Mouse (Mus musculus) v-Abl transformed pro-B cells (cell line): ENCODE measurements around the gene Cracr2b.

Source experiments
- in situ Hi-C, 2 experiments: fragments of 400-800 bp; cut with MboI; formaldehyde crosslinking; loops; one replicate each; pipeline ENCODE4 v1.15.1; 2025; ENCODE audit not compliant: unreplicated experiment in 2 of 2

Gene Cracr2b

DNA sequence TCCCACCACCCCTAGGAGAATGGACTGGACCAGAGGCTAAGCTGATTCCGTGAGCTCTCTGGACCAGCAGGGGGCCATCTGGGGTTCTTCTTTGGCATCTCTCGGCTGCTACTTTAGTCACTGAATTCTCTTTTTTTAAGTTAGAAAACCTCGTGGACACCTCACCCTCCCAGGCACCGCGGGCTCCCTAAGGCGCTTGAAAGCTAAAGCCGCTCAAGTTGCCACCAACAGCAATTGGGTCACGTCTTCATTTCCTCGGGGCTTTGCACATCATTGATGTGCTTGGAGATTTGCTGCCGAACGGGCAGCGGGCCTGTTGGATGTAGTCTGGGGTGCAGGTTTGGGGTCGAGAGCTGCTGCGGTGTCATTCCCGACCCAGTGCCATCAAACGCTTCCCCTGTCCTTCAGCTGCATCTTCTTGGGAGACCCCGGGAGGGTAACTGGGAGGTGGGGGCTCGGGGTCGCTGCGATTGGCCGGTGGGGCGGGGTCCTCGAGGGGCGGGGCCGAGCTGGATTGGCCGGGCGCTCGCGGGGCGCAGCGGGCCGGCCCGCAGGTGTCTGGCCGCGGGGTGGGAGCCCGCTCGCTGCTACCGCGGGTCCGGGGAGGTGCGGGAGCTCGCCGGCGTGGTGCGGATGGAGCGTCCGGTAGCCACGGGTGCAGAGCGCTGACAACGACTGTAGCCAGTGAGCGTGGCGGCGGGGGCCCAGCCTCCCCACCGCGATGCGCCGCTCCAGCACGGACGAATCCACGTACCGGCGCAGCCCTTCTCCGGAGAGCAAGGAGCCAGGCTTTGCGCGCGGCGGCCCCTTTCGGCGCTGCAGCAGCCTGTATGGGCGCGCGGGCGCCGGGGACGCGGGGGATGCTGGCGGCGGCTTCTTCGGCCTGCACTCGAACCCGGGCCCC is 20.9 kb downstream of the Cracr2b start:
- in situ Hi-C loops = loop anchor here (5.0 to 25.0 kb wide), 3 partner anchors 46 to 423 kb away; partner anchors contain the start of gene Muc6 (in 2 of the 2)

DNA sequence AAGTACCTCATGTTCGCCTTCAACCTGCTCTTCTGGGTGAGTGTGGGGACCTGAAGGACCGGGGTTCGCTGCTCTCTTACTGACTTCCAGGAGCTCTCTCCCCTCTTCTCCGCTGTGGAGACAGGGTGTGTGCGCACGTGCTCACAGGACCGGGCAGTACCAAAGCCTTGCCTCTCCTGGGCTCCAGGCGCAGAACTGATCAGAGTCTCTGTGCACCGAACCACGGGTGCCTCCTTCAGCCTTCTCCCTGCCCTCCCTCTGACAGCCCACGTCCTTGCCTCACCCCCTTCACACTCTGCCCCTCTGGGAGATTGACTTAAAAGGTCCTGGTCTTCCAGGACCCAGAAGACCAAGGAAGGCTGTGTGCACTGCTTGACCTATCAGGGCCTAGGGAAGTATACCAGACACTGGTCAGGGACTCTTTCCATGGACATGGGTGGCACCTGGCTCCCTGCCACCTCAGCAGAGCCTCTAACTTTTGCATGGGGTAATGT is 21.7 kb downstream of the Cracr2b start:
- in situ Hi-C loops = loop anchor here (5.0 to 25.0 kb wide), 3 partner anchors 45 to 422 kb away; partner anchors contain the start of gene Muc6 (in 2 of the 2)

GRCm38 (mm10) chr7:141483114-141483653 is 22.3 kb downstream of the Cracr2b start:
- in situ Hi-C loops = loop anchor here (5.0 to 25.0 kb wide), 3 partner anchors 44 to 422 kb away; partner anchors contain the start of gene Muc6 (in 2 of the 2)

- in situ Hi-C loops = loop anchor here (5.0 to 25.0 kb wide), 3 partner anchors 43 to 420 kb away; partner anchors contain the start of gene Muc6 (in 2 of the 2)
Observed at GRCm38 (mm10) chr7:141484186-141485120, 23.6 kb downstream of the Cracr2b start.

DNA sequence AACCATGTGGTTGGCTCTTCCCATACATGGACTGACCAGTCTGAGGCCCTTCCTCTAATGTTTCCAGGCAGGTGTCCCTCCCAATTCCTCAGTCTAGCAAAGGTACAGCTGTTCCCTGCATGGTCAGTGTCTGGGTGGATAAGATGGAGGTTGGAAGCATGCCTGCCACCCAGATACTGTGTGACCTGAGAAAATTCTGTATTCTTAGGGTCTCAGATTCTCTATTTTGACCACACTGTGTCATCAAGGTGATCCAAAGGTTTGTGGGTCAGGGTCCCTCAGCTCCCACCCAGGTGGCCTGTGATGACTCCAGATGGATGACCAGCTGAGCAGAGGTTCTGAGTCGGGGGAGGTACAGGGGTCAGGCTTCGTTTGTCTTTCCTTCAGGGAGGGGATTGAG is 24.3 kb downstream of the Cracr2b start:
- in situ Hi-C loops = loop anchor here (5.0 to 25.0 kb wide), 3 partner anchors 42 to 420 kb away; partner anchors contain the start of gene Muc6 (in 2 of the 2)

GRCm38 (mm10) chr7:141485606-141486005 is 24.7 kb downstream of the Cracr2b start:
- in situ Hi-C loops = loop anchor here (5.0 to 25.0 kb wide), 3 partner anchors 42 to 419 kb away; partner anchors contain the start of gene Muc6 (in 2 of the 2)

- in situ Hi-C loops = loop anchor here (5.0 to 25.0 kb wide), 3 partner anchors 41 to 419 kb away; partner anchors contain the start of gene Muc6 (in 2 of the 2)
Observed at GRCm38 (mm10) chr7:141486239-141486638, 25.3 kb downstream of the Cracr2b start.

DNA sequence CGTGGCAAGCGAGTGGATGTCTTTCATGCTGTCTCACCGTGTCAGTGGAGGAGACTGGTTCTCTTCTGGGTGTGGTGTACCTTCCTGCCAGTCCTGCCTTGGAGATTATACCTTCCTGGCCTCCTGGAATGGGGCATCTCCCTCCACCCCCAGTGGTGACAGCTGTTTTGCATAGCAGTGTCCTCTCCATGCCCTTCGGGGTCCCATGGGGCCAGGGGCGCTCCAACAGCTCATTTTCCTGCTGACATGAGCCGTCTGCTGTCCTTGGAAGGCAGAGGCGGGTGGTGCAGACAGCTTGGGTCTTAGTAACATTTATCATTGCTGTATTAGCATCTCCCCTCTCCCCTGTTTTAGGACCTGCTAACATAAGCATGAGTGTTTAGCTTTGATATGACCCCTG is 26.2 kb downstream of the Cracr2b start:
- in situ Hi-C loops = loop anchor here (5.0 to 25.0 kb wide), 3 partner anchors 40 to 418 kb away; partner anchors contain the start of gene Muc6 (in 2 of the 2)

- in situ Hi-C loops = loop anchor here (25.0 kb wide), 1 partner anchor 171 kb away; the partner anchor contains the start of gene Muc6 (in 2 of the 2)
Observed at GRCm38 (mm10) chr7:141491151-141491550, 30.3 kb downstream of the Cracr2b start.

- in situ Hi-C loops = loop anchor here (25.0 kb wide), 1 partner anchor 170 kb away; the partner anchor contains the start of gene Muc6 (in 2 of the 2)
Observed at GRCm38 (mm10) chr7:141492738-141493137, 31.8 kb downstream of the Cracr2b start.

DNA sequence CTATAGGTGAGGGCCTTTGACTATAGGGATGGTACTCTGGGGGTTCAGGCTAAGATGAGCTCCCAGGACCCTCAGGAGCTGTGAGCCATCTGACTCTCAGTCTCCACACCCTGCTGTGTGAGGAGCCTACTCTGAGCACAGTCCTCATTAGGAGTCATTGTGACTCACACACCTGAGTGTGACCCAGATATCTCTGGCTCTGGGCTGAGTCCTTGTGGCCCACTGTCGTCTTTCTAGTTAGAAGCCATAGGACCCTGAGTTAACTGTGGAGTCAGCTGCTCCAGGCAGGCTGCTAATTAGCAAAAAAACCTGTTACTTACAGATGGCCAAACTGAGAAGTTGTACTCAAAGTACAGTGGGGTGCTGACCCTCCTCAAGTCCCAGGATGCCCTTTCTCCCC is 32.8 kb downstream of the Cracr2b start:
- in situ Hi-C loops = loop anchor here (25.0 kb wide), 1 partner anchor 169 kb away; the partner anchor contains the start of gene Muc6 (in 2 of the 2)

DNA sequence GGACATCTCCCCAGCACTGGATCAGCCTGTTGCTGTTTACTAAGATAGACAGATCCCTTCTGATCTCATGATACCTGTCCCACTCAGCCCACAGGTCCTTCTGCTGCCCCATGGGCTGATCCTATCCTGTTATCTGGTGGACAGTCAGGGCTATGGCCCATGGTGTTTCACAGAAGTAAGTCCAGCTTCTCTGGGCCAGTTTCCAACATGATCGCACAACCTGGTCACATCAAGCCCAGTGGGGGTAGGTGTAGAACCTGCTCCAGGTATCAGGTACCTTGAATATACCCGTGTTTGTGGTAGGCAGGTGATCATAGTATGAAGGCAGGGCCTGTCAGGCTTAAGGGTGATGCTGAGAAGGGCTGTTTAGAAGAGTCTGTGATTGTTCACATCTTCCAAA is 34.5 kb downstream of the Cracr2b start:
- in situ Hi-C loops = loop anchor here (25.0 kb wide), 1 partner anchor 167 kb away; the partner anchor contains the start of gene Muc6 (in 2 of the 2)

GRCm38 (mm10) chr7:141495940-141496339 is 35.0 kb downstream of the Cracr2b start:
- in situ Hi-C loops = loop anchor here (25.0 kb wide), 1 partner anchor 166 kb away; the partner anchor contains the start of gene Muc6 (in 2 of the 2)

- in situ Hi-C loops = loop anchor here (25.0 kb wide), 1 partner anchor 165 kb away; the partner anchor contains the start of gene Muc6 (in 2 of the 2)
Observed at GRCm38 (mm10) chr7:141497600-141497999, 36.7 kb downstream of the Cracr2b start.

GRCm38 (mm10) chr7:141501820-141502555 is 41.1 kb downstream of the Cracr2b start:
- in situ Hi-C loops = no loop called here

GRCm38 (mm10) chr7:141502556-141502905 is 41.6 kb downstream of the Cracr2b start:
- in situ Hi-C loops = no loop called here

DNA sequence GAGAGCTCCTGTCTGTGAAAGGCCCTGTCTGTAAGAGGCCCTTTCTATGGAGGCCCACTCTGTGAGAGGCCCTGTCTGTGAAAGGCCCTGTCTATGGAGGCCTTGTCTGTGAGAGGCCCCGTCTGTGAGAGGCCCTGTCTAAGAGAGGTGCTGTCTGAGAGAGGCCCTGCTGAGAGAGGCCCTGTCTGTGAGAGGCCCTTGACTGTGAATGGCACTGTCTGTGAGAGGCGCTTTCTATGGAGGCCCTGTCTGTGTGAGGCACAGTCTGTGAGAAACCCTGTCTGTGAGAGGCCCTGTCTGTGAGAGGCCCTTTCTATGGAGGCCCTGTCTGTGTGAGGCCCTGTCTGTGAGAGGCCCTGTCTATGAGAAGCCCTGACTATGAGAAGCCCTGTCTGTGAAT is 45.4 kb downstream of the Cracr2b start:
- in situ Hi-C loops = no loop called here

- in situ Hi-C loops = no loop called here
Observed at GRCm38 (mm10) chr7:141508160-141508559, 47.3 kb downstream of the Cracr2b start.

- in situ Hi-C loops = no loop called here
Observed at GRCm38 (mm10) chr7:141510196-141510595, 49.3 kb downstream of the Cracr2b start.
